Mouse (Mus musculus): Measurements from ENCODE around the gene Dcbld2.
"Not testable (repeated sequence)": the region's sequence is repeated elsewhere in the genome, so short reads cannot be mapped to it uniquely, and the experiment has no call there.

Gene Dcbld2

GRCm38 (mm10) chr16:58449073-58449472 lies 40.8 kb downstream of the Dcbld2 start:
- DNase-seq (ENCODE audit: low read depth, low spot score), result no peak

GRCm38 (mm10) chr16:58450648-58451047 lies 42.4 kb downstream of the Dcbld2 start:
- DNase-seq (ENCODE audit: low read depth, low spot score), result no peak

- no peak for DNase-seq (ENCODE audit: low read depth, low spot score)
Observed at GRCm38 (mm10) chr16:58451647-58452046, 43.4 kb downstream of the Dcbld2 start.

GRCm38 (mm10) chr16:58453138-58453537 lies 44.9 kb downstream of the Dcbld2 start:
- no peak for DNase-seq (ENCODE audit: low read depth, low spot score)

GRCm38 (mm10) chr16:58453820-58454219 lies 45.6 kb downstream of the Dcbld2 start:
- DNase-seq (ENCODE audit: low read depth, low spot score), result no peak

- peak; percentile 75 for DNase-seq (ENCODE audit: low read depth, low spot score)
Observed at GRCm38 (mm10) chr16:58454617-58455016, 46.4 kb downstream of the Dcbld2 start.

- DNase-seq (ENCODE audit: low read depth, low spot score), result no peak
Observed at GRCm38 (mm10) chr16:58455118-58455517, 46.9 kb downstream of the Dcbld2 start.

- DNase-seq (ENCODE audit: low read depth, low spot score), result no peak
Observed at GRCm38 (mm10) chr16:58456445-58456844, 48.2 kb downstream of the Dcbld2 start.

- no peak for DNase-seq (ENCODE audit: low read depth, low spot score)
Observed at GRCm38 (mm10) chr16:58456991-58457390, 48.7 kb downstream of the Dcbld2 start.

- not testable (repeated sequence) for DNase-seq (ENCODE audit: low read depth, low spot score)
Observed at GRCm38 (mm10) chr16:58459966-58460365, 51.7 kb downstream of the Dcbld2 start.

- no peak for DNase-seq (ENCODE audit: low read depth, low spot score)
Observed at GRCm38 (mm10) chr16:58460386-58460785, 52.1 kb downstream of the Dcbld2 start.

GRCm38 (mm10) chr16:58461856-58462518 lies 53.7 kb downstream of the Dcbld2 start:
- no peak for DNase-seq (ENCODE audit: low read depth, low spot score)

- DNase-seq (ENCODE audit: low read depth, low spot score), result no peak
Observed at GRCm38 (mm10) chr16:58462519-58462918, 54.3 kb downstream of the Dcbld2 start.

- no peak for DNase-seq (ENCODE audit: low read depth, low spot score)
Observed at GRCm38 (mm10) chr16:58464051-58464450, 55.8 kb downstream of the Dcbld2 start.

GRCm38 (mm10) chr16:58465412-58465811 lies 57.2 kb downstream of the Dcbld2 start:
- no peak for DNase-seq (ENCODE audit: low read depth, low spot score)

- no peak for DNase-seq (ENCODE audit: low read depth, low spot score)
Observed at GRCm38 (mm10) chr16:58470061-58470460, 61.8 kb downstream of the Dcbld2 start.

- DNase-seq (ENCODE audit: low read depth, low spot score), result no peak
Observed at GRCm38 (mm10) chr16:58470841-58471240, 62.6 kb downstream of the Dcbld2 start.

GRCm38 (mm10) chr16:58474875-58475274 lies 66.6 kb downstream of the Dcbld2 start:
- DNase-seq (ENCODE audit: low read depth, low spot score), result no peak

- DNase-seq (ENCODE audit: low read depth, low spot score), result no peak
Observed at GRCm38 (mm10) chr16:58475544-58476154, 67.4 kb downstream of the Dcbld2 start.

GRCm38 (mm10) chr16:58476363-58476762 lies 68.1 kb downstream of the Dcbld2 start:
- no peak for DNase-seq (ENCODE audit: low read depth, low spot score)

GRCm38 (mm10) chr16:58479898-58480448 lies 71.7 kb downstream of the Dcbld2 start:
- DNase-seq (ENCODE audit: low read depth, low spot score), result no peak

- DNase-seq (ENCODE audit: low read depth, low spot score), result no peak
Observed at GRCm38 (mm10) chr16:58481219-58481905, 73.1 kb downstream of the Dcbld2 start.

GRCm38 (mm10) chr16:58481906-58482270 lies 73.6 kb downstream of the Dcbld2 start:
- DNase-seq (ENCODE audit: low read depth, low spot score), result no peak

Measured in c-Kit-negative CD71-positive TER-119-positive erythroid progenitor cells, embryonic 14.5 days (primary cell).